ENCODE assay signal across 1 mouse cellular context in the genomic region with DNA sequence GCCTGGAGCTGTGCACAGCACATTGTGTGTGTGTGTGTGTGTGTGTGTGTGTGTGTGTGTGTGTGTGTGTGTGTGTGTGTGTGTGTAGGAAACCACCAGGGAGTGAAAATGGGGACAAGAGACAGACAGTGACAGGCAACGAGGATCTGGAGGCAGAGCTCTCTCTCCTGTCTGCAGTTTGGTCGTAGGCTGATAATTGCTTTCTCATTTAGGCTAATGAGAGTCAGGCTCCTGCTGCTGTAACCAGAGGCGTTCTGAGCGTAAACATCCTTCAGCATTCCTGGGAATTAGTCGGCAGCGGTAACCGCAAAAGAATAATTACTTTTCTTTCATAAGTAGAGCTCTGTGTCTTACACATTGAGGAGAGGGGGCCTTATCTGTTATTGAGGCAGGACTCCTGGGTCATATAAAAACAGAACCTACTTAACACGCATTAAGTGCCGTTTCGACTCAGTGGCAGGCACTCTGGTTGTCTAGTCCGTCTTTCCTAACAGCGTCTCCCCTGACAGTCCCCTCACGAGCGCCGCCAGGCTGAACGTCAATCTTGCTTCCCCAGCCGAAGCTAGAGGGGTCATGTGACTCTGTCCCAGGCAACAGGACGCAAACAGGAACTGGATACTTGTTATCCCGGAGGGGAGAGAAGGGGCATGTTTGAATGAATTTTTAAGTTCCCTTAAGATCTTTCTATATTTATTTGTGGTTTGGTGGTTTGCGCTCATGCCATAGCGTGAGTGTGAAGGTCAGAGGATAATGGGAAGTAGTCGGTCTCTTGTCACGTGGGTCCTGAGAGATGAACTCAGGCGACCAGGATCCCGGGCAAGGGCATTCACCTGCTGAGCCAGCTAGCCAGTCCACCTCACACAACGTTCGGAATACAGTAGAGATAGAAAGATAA.
TF ChIP-seq lines count a peak whose summit lies in the region.

No protein-coding gene starts in this region.

TF ChIP-seq in MEL, 35 proteins besides CTCF, POLR2A, EP300 and RAD21 (continued from another document):
- no peak for TF ChIP-seq CHD1 (IDR thresholded peaks at IDR 0.05; ENCODE audit: low read depth, low read length)
- peak; percentile 66; the same call in 1 of the 2 replicates for TF ChIP-seq HCFC1 (IDR thresholded peaks at IDR 0.05; ENCODE audit: low read depth, low read length)
- TF ChIP-seq ELF1 (IDR thresholded peaks at IDR 0.05; ENCODE audit: low read depth, low read length) = peak; percentile 72
- TF ChIP-seq JUND (IDR thresholded peaks at IDR 0.05; ENCODE audit: low read depth, low read length) = no peak
- peak; percentile 97 for TF ChIP-seq USF1 (IDR thresholded peaks at IDR 0.05; ENCODE audit: low read depth, low read length)
- peak; percentile 30; the same call in 1 of the 2 replicates for TF ChIP-seq TAL1 (IDR thresholded peaks at IDR 0.05; ENCODE audit: low read length)
- no peak for TF ChIP-seq MEF2A (IDR thresholded peaks at IDR 0.05; ENCODE audit: extremely low read depth, insufficient replicate concordance, low read depth, low read length, poor library complexity, severe bottlenecking)
- no peak for TF ChIP-seq ZKSCAN1 (IDR thresholded peaks at IDR 0.05; ENCODE audit: low read depth, low read length)
- peak; percentile 85 for TF ChIP-seq MAX (IDR thresholded peaks at IDR 0.05; ENCODE audit: low read length)
- no peak for TF ChIP-seq KAT2A (conservative IDR thresholded peaks at IDR 0.05; ENCODE audit: low read depth, low read length)
- no peak; the same call in 1 of the 2 replicates for TF ChIP-seq GATA1 (IDR thresholded peaks at IDR 0.05; ENCODE audit: low read depth, low read length)
- peak; percentile 70 for TF ChIP-seq TBP (IDR thresholded peaks at IDR 0.05; ENCODE audit: low read depth, low read length)
- TF ChIP-seq NELFE (IDR thresholded peaks at IDR 0.05; ENCODE audit: low read depth, low read length) = peak; percentile 43; the same call in 1 of the 2 replicates
- peak; percentile 96 for TF ChIP-seq SIN3A (IDR thresholded peaks at IDR 0.05; ENCODE audit: low read length)
- TF ChIP-seq CHD2 (IDR thresholded peaks at IDR 0.05; ENCODE audit: low read length) = no peak
- peak; percentile 77; the same call in 1 of the 2 replicates for TF ChIP-seq BHLHE40 (IDR thresholded peaks at IDR 0.05; ENCODE audit: borderline replicate concordance, low read depth, low read length)
- TF ChIP-seq ZMIZ1 (IDR thresholded peaks at IDR 0.05; ENCODE audit: low read depth, low read length) = no peak
- no peak for TF ChIP-seq ZNF384 (IDR thresholded peaks at IDR 0.05; ENCODE audit: low read depth, low read length)
- no peak for TF ChIP-seq MAZ (IDR thresholded peaks at IDR 0.05; ENCODE audit: low read depth, low read length)
- 0 out of 2 replicates have a peak, but pooled peaks have one; percentile 37 for TF ChIP-seq TCF12 (IDR thresholded peaks at IDR 0.05; ENCODE audit: low read depth, low read length)
- no peak for TF ChIP-seq POLR2AphosphoS2 (IDR thresholded peaks at IDR 0.05; ENCODE audit: low read length)
- TF ChIP-seq USF2 (IDR thresholded peaks at IDR 0.05; ENCODE audit: borderline replicate concordance in 1 of 2, insufficient read depth in 1 of 2, low read depth in 1 of 2, low read length in 2 of 2) = peak; percentile 39 to 86; a peak in 2 of 4 replicates
